Comparison of ENCODE assay signal across 22 mouse cellular contexts in the genomic region with DNA sequence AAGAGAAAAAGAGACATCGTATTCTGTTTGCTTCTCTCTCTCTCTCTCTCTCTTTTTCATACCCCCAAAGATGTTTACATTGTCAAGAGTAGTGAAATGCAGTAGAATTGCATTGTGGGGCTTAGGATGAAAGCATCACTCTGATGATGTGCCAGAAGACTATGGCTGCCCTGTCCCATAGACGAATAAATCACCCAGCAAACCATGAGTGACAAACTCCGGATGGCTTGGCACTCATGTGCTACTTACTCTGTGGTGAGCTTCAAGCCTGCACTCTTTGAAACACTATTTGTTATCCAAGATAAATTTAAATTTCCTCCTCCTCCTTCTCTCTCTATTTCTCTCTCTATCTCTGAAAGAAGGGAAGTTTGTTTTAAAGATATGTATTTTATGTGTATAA. TPM values are rescaled to one million over a fixed set of nuclear protein-coding genes. Genes with fewer than 3 reads are reported as not detected.
"Had no signal": no experiment of that assay in that cellular context is flagged by ENCODE, and none has a peak within 500 bp of the region (broad histone marks: within the 10 kb centered on the region; RNA-seq: fewer than 3 reads in every experiment).

No protein-coding gene starts in this region.

- H3K9me3 ChIP-seq: liver, embryonic 12.5 days; midbrain, embryonic 10.5 days; midbrain, embryonic 12.5 days; neural tube, embryonic 13.5 days; neural tube, embryonic 15.5 days had no signal

- H3K36me3 ChIP-seq: liver, embryonic 12.5 days; midbrain, embryonic 10.5 days; midbrain, embryonic 12.5 days; neural tube, embryonic 13.5 days; neural tube, embryonic 15.5 days had no signal

- H3K4me3 ChIP-seq: liver, embryonic 12.5 days; midbrain, embryonic 10.5 days; midbrain, embryonic 12.5 days; myocyte; neural tube, embryonic 13.5 days; neural tube, embryonic 15.5 days had no signal

- H3K4me1 ChIP-seq: liver, embryonic 12.5 days; midbrain, embryonic 12.5 days had no signal

- ATAC-seq: liver, embryonic 12.5 days; lung, postnatal 0 days; midbrain, embryonic 16.5 days had no signal

- H3K27ac ChIP-seq: liver, embryonic 12.5 days; liver, embryonic 14.5 days; midbrain, embryonic 10.5 days; midbrain, embryonic 12.5 days; neural tube, embryonic 13.5 days; neural tube, embryonic 15.5 days had no signal

- H3K4me2 ChIP-seq: liver, embryonic 12.5 days; midbrain, embryonic 12.5 days; neural tube, embryonic 13.5 days; neural tube, embryonic 15.5 days had no signal

- DNase-seq: lung, adult 18-20 months; midbrain, embryonic 14.5 days; retina, postnatal 1 day; right cerebral cortex, adult 18-20 months; right cerebral cortex, postnatal 25 days; right cerebral cortex, postnatal 4 days; spleen, adult 18-20 months; thymus, adult 18-20 months; thymus, postnatal 14 days; thymus, postnatal 36 days had no signal

- H3K9ac ChIP-seq: liver, embryonic 12.5 days; liver, embryonic 14.5 days; midbrain, embryonic 12.5 days; neural tube, embryonic 13.5 days; neural tube, embryonic 15.5 days had no signal

- H3K27me3 ChIP-seq: midbrain, embryonic 12.5 days; neural tube, embryonic 13.5 days; neural tube, embryonic 15.5 days had no signal

RNA-seq across cellular contexts. Expression of a gene that starts 36.5 kb away (rescaled TPM):
- total RNA-seq: megakaryocyte, adult 5-6 weeks; megakaryocyte-erythroid progenitor cell, adult 5-6 weeks had no signal
- polyA plus RNA-seq: liver, embryonic 12.5 days; myocyte; small intestine, adult 2 months had no signal
